Comparison of ENCODE assay signal across 31 mouse cellular contexts in genomic region chr2:140971845-140972244, GRCm38 (mm10).
DNase-seq lines count a peak whose midpoint lies in the region; ATAC-seq and TF ChIP-seq lines count a peak whose summit lies in the region.
"Had no signal": no experiment of that assay in that cellular context is flagged by ENCODE, and none has a peak within 500 bp of the region (broad histone marks: within the 10 kb centered on the region; RNA-seq: fewer than 3 reads in every experiment).

No protein-coding gene starts in this region.

- peak; percentile 6 to 18 for DNase-seq in layer of hippocampus, adult 18-20 months (ENCODE audit: low spot score in 2 of 2)
- no peak for DNase-seq in layer of hippocampus, adult 11-12 months (ENCODE audit: low spot score)
- peak; percentile 5 for DNase-seq in midbrain, postnatal 0 days (ENCODE audit: low spot score)
- peak; percentile 34 for DNase-seq in gonadal fat pad, adult 2 months (ENCODE audit: low read depth)
- no peak for DNase-seq in cerebellum, adult 18-20 months
- no peak for DNase-seq in kidney, adult 8-10 months
- DNase-seq: adrenal gland, postnatal 10 days; adrenal gland, postnatal 36 days; B cell, adult 2 months; cerebellum, adult 11 months; cerebellum, adult 8-10 months; cerebellum, postnatal 10 days; cerebellum, postnatal 36 days; embryo, embryonic 11 days; gastrocnemius, postnatal 25 days; heart, adult 2 months; heart, postnatal 14 days; heart, postnatal 4 days had no signal

- no peak overlapping the region for H3K27ac ChIP-seq in midbrain, postnatal 0 days (ENCODE audit: low read depth, low read length)
- no peak overlapping the region for H3K27ac ChIP-seq in midbrain, embryonic 15.5 days
- H3K27ac ChIP-seq: embryonic facial prominence, embryonic 10.5 days; embryonic facial prominence, embryonic 13.5 days; forebrain, embryonic 12.5 days; forebrain, embryonic 15.5 days; heart, adult 2 months; heart, embryonic 10.5 days; heart, embryonic 13.5 days; hindbrain, embryonic 12.5 days; hindbrain, embryonic 15.5 days had no signal

- H3K4me1 ChIP-seq in midbrain, postnatal 0 days (ENCODE audit: insufficient read depth, low read length), result no peaks in the 10 kb centered on the region
- H3K4me1 ChIP-seq in midbrain, embryonic 15.5 days, result no peaks in the 10 kb centered on the region
- H3K4me1 ChIP-seq: embryonic facial prominence, embryonic 10.5 days; embryonic facial prominence, embryonic 13.5 days; forebrain, embryonic 12.5 days; forebrain, embryonic 15.5 days; heart, embryonic 10.5 days; hindbrain, embryonic 12.5 days; hindbrain, embryonic 15.5 days had no signal

- no peaks in the 10 kb centered on the region for H3K36me3 ChIP-seq in midbrain, postnatal 0 days (ENCODE audit: insufficient read depth, low read length)
- H3K36me3 ChIP-seq in midbrain, embryonic 15.5 days (replicated peaks), result no peaks in the 10 kb centered on the region
- H3K36me3 ChIP-seq: embryonic facial prominence, embryonic 10.5 days; embryonic facial prominence, embryonic 13.5 days; forebrain, embryonic 12.5 days; forebrain, embryonic 15.5 days; G1E; heart, embryonic 10.5 days; heart, embryonic 13.5 days; hindbrain, embryonic 12.5 days; hindbrain, embryonic 15.5 days had no signal

- WGBS in midbrain, postnatal 0 days, result 74% methylated on average over 5 of the region's 5 CpGs
- WGBS in midbrain, embryonic 15.5 days, result 71% methylated on average over 5 of the region's 5 CpGs

- H3K9me3 ChIP-seq in midbrain, postnatal 0 days (ENCODE audit: low read length), result no peaks in the 10 kb centered on the region
- H3K9me3 ChIP-seq in midbrain, embryonic 15.5 days, result no peaks in the 10 kb centered on the region
- H3K9me3 ChIP-seq: embryonic facial prominence, embryonic 10.5 days; embryonic facial prominence, embryonic 13.5 days; forebrain, embryonic 12.5 days; forebrain, embryonic 15.5 days; G1E; heart, embryonic 10.5 days; heart, embryonic 13.5 days; hindbrain, embryonic 12.5 days; hindbrain, embryonic 15.5 days had no signal

- no peak for TF ChIP-seq CTCF in midbrain, postnatal 0 days (IDR thresholded peaks at IDR 0.05)

- H3K9ac ChIP-seq in midbrain, postnatal 0 days (replicated peaks; ENCODE audit: low read length, poor library complexity, severe bottlenecking), result no peak overlapping the region
- no peak overlapping the region for H3K9ac ChIP-seq in midbrain, embryonic 15.5 days
- H3K9ac ChIP-seq: embryonic facial prominence, embryonic 13.5 days; forebrain, embryonic 12.5 days; forebrain, embryonic 15.5 days; heart, embryonic 13.5 days; hindbrain, embryonic 12.5 days; hindbrain, embryonic 15.5 days had no signal

- H3K4me3 ChIP-seq in midbrain, postnatal 0 days (ENCODE audit: low read depth, low read length), result no peak overlapping the region
- no peak overlapping the region for H3K4me3 ChIP-seq in midbrain, embryonic 15.5 days
- H3K4me3 ChIP-seq: embryonic facial prominence, embryonic 10.5 days; embryonic facial prominence, embryonic 13.5 days; erythroblast, embryonic 14.5 days; forebrain, embryonic 12.5 days; forebrain, embryonic 15.5 days; heart, adult 2 months; heart, embryonic 10.5 days; heart, embryonic 13.5 days; hindbrain, embryonic 12.5 days; hindbrain, embryonic 15.5 days had no signal

- no peak overlapping the region for H3K4me2 ChIP-seq in midbrain, postnatal 0 days (ENCODE audit: low read depth, low read length, poor library complexity, severe bottlenecking)
- H3K4me2 ChIP-seq in midbrain, embryonic 15.5 days, result no peak overlapping the region
- H3K4me2 ChIP-seq: embryonic facial prominence, embryonic 13.5 days; forebrain, embryonic 12.5 days; forebrain, embryonic 15.5 days; heart, embryonic 13.5 days; hindbrain, embryonic 12.5 days; hindbrain, embryonic 15.5 days had no signal

- ATAC-seq in midbrain, postnatal 0 days (ENCODE audit: low FRiP score), result no peak
- no peak for ATAC-seq in midbrain, embryonic 15.5 days (replicated peaks)
- ATAC-seq: forebrain, embryonic 15.5 days; Patski had no signal

- no peaks in the 10 kb centered on the region for H3K27me3 ChIP-seq in midbrain, postnatal 0 days (ENCODE audit: insufficient read depth, low read length)
- no peaks in the 10 kb centered on the region for H3K27me3 ChIP-seq in midbrain, embryonic 15.5 days (replicated peaks)
- H3K27me3 ChIP-seq: CH12.LX; embryonic facial prominence, embryonic 13.5 days; forebrain, embryonic 12.5 days; forebrain, embryonic 15.5 days; heart, embryonic 13.5 days; hindbrain, embryonic 12.5 days; hindbrain, embryonic 15.5 days; Patski had no signal

Comparison
In these comparisons a context has a peak if more than half of its experiments do, and no peak if none do; other contexts are left out.
1. DNase-seq: peak in layer of hippocampus, adult 18-20 months (2 of 2), midbrain, postnatal 0 days (single experiment) and gonadal fat pad, adult 2 months (single experiment); none in layer of hippocampus, adult 11-12 months (single experiment), cerebellum, adult 18-20 months (0 of 2) and kidney, adult 8-10 months (0 of 2).